Mouse (Mus musculus) midbrain, embryonic 15.5 days (tissue): Measurements from ENCODE around the gene B3galnt1. TPM values are rescaled to one million over a fixed set of nuclear protein-coding genes. Genes with fewer than 3 reads are reported as not detected.
"Not testable (repeated sequence)": the region's sequence is repeated elsewhere in the genome, so short reads cannot be mapped to it uniquely, and the experiment has no call there.

ENCODE experiments used
- ATAC-seq: fragments of 200-750 bp; cut with Nextera tagmentation; replicated peaks from 2 replicates; pipeline ENCODE4 v1.8.0; 2017; ENCODE audit warnings: moderate TSS enrichment
- H3K27ac ChIP-seq: fragments of 300-500 bp; sonication (generic); 2 replicates; pipeline ENCODE4 v1.5.1; 2015; ENCODE audit warnings: mild to moderate bottlenecking, inconsistent platforms
- H3K27me3 ChIP-seq: fragments of 300-500 bp; sonication (generic); replicated peaks from 2 replicates; pipeline ENCODE4 v1.6.1; 2015; ENCODE audit warnings: inconsistent platforms
- H3K36me3 ChIP-seq: fragments of 300-500 bp; sonication (generic); replicated peaks from 2 replicates; pipeline ENCODE4 v1.6.1; 2015; ENCODE audit warnings: inconsistent platforms
- H3K4me1 ChIP-seq: fragments of 300-500 bp; sonication (generic); 2 replicates; pipeline ENCODE4 v1.6.1; 2015; ENCODE audit warnings: inconsistent platforms
- H3K4me2 ChIP-seq: fragments of 300-500 bp; sonication (generic); 2 replicates; pipeline ENCODE4 v1.6.1; 2015; ENCODE audit warnings: inconsistent platforms, mild to moderate bottlenecking, moderate library complexity
- H3K4me3 ChIP-seq: fragments of 300-500 bp; sonication (generic); 2 replicates; pipeline ENCODE4 v1.5.1; 2015; ENCODE audit warnings: mild to moderate bottlenecking, inconsistent platforms
- H3K9ac ChIP-seq: fragments of 300-500 bp; sonication (generic); 2 replicates; pipeline ENCODE4 v1.6.1; 2015; ENCODE audit warnings: mild to moderate bottlenecking, inconsistent platforms
- H3K9me3 ChIP-seq: fragments of 300-500 bp; sonication (generic); 2 replicates; pipeline ENCODE4 v1.6.1; 2016; ENCODE audit warnings: inconsistent platforms
- WGBS: fragments of 180-500 bp; shearing (Covaris S2); methylation state at CpG from one replicate; pipeline ENCODE4 v1.1.7; 2015; ENCODE audit warnings: mixed read lengths; 5-methylcytosine and 5-hydroxymethylcytosine counted together
- polyA plus RNA-seq: library from polyadenylated mRNA; unstranded; fragments of >200 nt; fragmentation: Nextera tagmentation; extraction: Ambion mirVana; gene quantifications from 2 replicates; pipeline ENCODE4 v1.2.1, GENCODE M21; 2015

The B3galnt1 gene
- polyA plus RNA-seq, 1 experiment from 2014 or later: 103 TPM

GRCm38 (mm10) chr3:69596116-69596515, 2.6 kb downstream of the B3galnt1 start:
- peak overlapping the region; percentile 64; the same call in 1 of the 2 replicates for H3K4me2 ChIP-seq
- peaks cover 37% of the 10 kb centered on the region for H3K4me1 ChIP-seq
- H3K27ac ChIP-seq: no peak overlapping the region
- no peak for ATAC-seq
- H3K9ac ChIP-seq: no peak overlapping the region
- no peaks in the 10 kb centered on the region for H3K36me3 ChIP-seq
- 90% methylated on average over 3 of the region's 3 CpGs for WGBS
- H3K9me3 ChIP-seq: no peaks in the 10 kb centered on the region
- H3K27me3 ChIP-seq: no peaks in the 10 kb centered on the region
- no peak overlapping the region for H3K4me3 ChIP-seq

DNA sequence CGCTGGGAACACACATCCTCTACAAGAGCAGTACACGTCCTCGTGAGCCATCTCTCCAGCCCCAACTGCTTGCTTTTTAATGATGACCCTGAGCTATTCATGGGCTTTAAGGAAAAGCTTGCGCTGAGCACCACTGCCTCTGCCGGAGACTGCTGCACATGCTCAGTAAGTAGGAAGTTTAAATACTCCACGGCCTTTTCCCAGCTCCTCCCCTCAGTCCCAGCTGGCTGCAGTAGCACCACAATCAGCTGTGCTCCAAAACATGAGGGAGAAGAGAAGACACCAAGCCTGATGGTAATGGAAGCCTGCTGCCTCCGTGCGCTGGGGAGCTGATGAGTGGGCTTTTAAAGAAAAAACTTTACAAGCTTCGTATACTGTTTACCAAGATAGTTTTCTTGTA, 4.7 kb downstream of the B3galnt1 start:
- H3K4me1 ChIP-seq: peaks cover 34% of the 10 kb centered on the region
- ATAC-seq: no peak
- no peak overlapping the region for H3K4me2 ChIP-seq
- H3K4me3 ChIP-seq: no peak overlapping the region
- no peak overlapping the region for H3K27ac ChIP-seq
- WGBS: 73% methylated on average over 9 of the region's 9 CpGs
- H3K9ac ChIP-seq: no peak overlapping the region
- H3K9me3 ChIP-seq: no peaks in the 10 kb centered on the region
- H3K36me3 ChIP-seq: no peaks in the 10 kb centered on the region
- no peaks in the 10 kb centered on the region for H3K27me3 ChIP-seq

- Histone ChIP-seq H3K9ac (no peak overlapping the region), H3K27ac (no peak overlapping the region), H3K36me3 (no peaks in the 10 kb centered on the region), H3K4me2 (no peak overlapping the region), H3K4me1 (peaks cover 32% of the 10 kb centered on the region), H3K4me3 (no peak overlapping the region), H3K9me3 (no peaks in the 10 kb centered on the region), H3K27me3 (no peaks in the 10 kb centered on the region)
- WGBS: 96% methylated on average over 8 of the region's 8 CpGs
- ATAC-seq: no peak
Measured at GRCm38 (mm10) chr3:69593426-69593825, 5.3 kb downstream of the B3galnt1 start.

GRCm38 (mm10) chr3:69588101-69588760, 10.5 kb downstream of the B3galnt1 start:
- ATAC-seq: no peak
- H3K4me3 ChIP-seq: no peak overlapping the region
- no peaks in the 10 kb centered on the region for H3K27me3 ChIP-seq
- H3K4me2 ChIP-seq: no peak overlapping the region
- H3K9ac ChIP-seq: no peak overlapping the region
- H3K9me3 ChIP-seq: no peaks in the 10 kb centered on the region
- H3K36me3 ChIP-seq: peaks cover under 1% of the 10 kb centered on the region; the same call in 1 of the 2 replicates
- H3K27ac ChIP-seq: no peak overlapping the region
- 52% methylated on average over 10 of the region's 10 CpGs for WGBS
- no peaks in the 10 kb centered on the region for H3K4me1 ChIP-seq

GRCm38 (mm10) chr3:69583798-69584197, 15.0 kb downstream of the B3galnt1 start:
- H3K4me1 ChIP-seq: no peaks in the 10 kb centered on the region
- no peak for ATAC-seq
- no peak overlapping the region for H3K27ac ChIP-seq
- peaks cover 7% of the 10 kb centered on the region; the same call in 1 of the 2 replicates for H3K36me3 ChIP-seq
- H3K27me3 ChIP-seq: no peaks in the 10 kb centered on the region
- no peak overlapping the region for H3K4me3 ChIP-seq
- no peak overlapping the region for H3K9ac ChIP-seq
- no peak overlapping the region for H3K4me2 ChIP-seq
- 98% methylated on average over 1 of the region's 1 CpGs for WGBS
- no peaks in the 10 kb centered on the region for H3K9me3 ChIP-seq

DNA sequence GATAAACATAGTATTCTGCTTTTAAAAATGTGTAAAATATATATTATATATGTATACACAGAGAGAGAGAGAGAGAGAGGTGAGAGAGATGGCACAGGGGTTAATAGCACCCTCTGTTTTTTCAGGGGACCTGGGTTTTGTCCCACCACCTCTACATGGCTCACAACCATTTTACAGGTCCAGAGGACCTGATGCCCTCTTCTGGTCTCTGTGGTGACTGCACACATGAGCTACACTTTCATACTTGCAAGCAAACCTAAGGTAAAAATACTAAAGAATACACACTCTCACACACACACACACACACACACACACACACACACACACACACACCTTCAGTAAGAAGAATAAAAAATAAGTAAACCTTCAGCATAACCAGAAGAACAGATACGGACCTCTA, 20.0 kb downstream of the B3galnt1 start:
- no peak for ATAC-seq
- H3K9me3 ChIP-seq: no peaks in the 10 kb centered on the region
- no peak overlapping the region for H3K27ac ChIP-seq
- no peak overlapping the region for H3K9ac ChIP-seq
- H3K27me3 ChIP-seq: no peaks in the 10 kb centered on the region
- H3K36me3 ChIP-seq: peaks cover 29% of the 10 kb centered on the region
- 91% methylated on average over 1 of the region's 1 CpGs for WGBS
- H3K4me1 ChIP-seq: no peaks in the 10 kb centered on the region
- no peak overlapping the region for H3K4me3 ChIP-seq
- H3K4me2 ChIP-seq: no peak overlapping the region

GRCm38 (mm10) chr3:69576715-69577114, 22.0 kb downstream of the B3galnt1 start:
- Histone ChIP-seq H3K27me3 (no peaks in the 10 kb centered on the region), H3K4me2 (no peak overlapping the region), H3K27ac (no peak overlapping the region), H3K4me1 (no peaks in the 10 kb centered on the region), H3K36me3 (peaks cover 28% of the 10 kb centered on the region), H3K9ac (no peak overlapping the region), H3K9me3 (no peaks in the 10 kb centered on the region), H3K4me3 (no peak overlapping the region)
- no peak for ATAC-seq
- 87% methylated on average over 3 of the region's 3 CpGs for WGBS

DNA sequence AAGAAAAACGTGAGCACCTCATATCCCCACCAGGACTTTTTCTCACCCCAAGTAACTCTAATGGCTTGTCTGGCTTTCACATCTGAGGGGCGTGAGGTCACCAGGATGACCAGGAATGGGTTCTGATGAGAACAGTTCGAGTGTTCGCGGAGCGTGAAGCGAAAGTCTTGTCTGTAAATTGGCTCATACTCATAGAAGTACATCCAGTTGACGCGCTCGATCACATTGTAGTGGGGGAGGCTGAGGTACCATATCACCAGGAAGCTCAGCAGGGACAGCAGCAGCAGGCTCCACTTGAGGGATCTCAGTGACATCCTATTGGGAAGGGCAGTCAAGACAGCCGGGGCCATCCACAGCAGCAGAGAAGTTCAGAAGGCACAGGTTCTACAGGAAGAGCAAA, 23.2 kb downstream of the B3galnt1 start:
- Histone ChIP-seq H3K27ac (no peak overlapping the region), H3K4me2 (no peak overlapping the region), H3K9me3 (no peaks in the 10 kb centered on the region), H3K36me3 (peaks cover 28% of the 10 kb centered on the region), H3K9ac (no peak overlapping the region), H3K4me1 (no peaks in the 10 kb centered on the region), H3K27me3 (no peaks in the 10 kb centered on the region), H3K4me3 (no peak overlapping the region)
- WGBS: 95% methylated on average over 11 of the region's 11 CpGs
- ATAC-seq: no peak

- H3K4me2 ChIP-seq: no peak overlapping the region
- H3K27ac ChIP-seq: no peak overlapping the region
- no peak overlapping the region for H3K4me3 ChIP-seq
- H3K27me3 ChIP-seq: no peaks in the 10 kb centered on the region
- H3K4me1 ChIP-seq: no peaks in the 10 kb centered on the region
- H3K9ac ChIP-seq: no peak overlapping the region
- WGBS: 91% methylated on average over 5 of the region's 5 CpGs
- H3K9me3 ChIP-seq: no peaks in the 10 kb centered on the region
- H3K36me3 ChIP-seq: peaks cover 22% of the 10 kb centered on the region
- ATAC-seq: no peak
Measured at GRCm38 (mm10) chr3:69572561-69572960, 26.2 kb downstream of the B3galnt1 start.

GRCm38 (mm10) chr3:69565586-69565985, 33.2 kb downstream of the B3galnt1 start:
- not testable (repeated sequence) for H3K9me3 ChIP-seq, ATAC-seq, H3K27me3 ChIP-seq, H3K36me3 ChIP-seq, H3K4me2 ChIP-seq, H3K4me3 ChIP-seq, H3K9ac ChIP-seq, H3K27ac ChIP-seq, H3K4me1 ChIP-seq
- 88% methylated on average over 1 of the region's 1 CpGs for WGBS

- ATAC-seq: no peak
Measured at GRCm38 (mm10) chr3:69563406-69563805, 35.4 kb downstream of the B3galnt1 start.

DNA sequence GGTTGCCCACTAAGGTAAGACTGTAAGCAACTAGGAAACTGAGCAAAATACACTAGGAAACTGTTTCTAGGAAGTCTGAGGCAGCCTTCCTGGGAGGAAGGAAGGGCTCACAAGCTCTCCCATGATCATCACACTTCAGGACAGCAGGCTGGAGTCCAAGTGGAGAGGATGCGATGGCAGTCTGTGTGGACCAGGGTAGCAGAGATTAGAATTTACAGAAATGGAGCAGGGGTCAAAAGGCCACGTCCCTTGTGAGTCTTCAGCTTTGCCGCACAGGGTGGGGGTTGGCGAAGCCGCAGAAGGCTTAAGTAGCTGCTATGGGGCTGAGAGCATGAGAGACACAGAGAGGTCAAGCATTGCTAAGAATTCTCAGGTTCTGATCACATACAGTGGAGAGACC, 37.1 kb downstream of the B3galnt1 start:
- 68% methylated on average over 5 of the region's 5 CpGs for WGBS
- ATAC-seq: no peak

More at GRCm38 (mm10) chr3:69563406-69563805, 35.4 kb downstream of the B3galnt1 start:
- H3K4me2 ChIP-seq: no peak overlapping the region
- no peak overlapping the region for H3K27ac ChIP-seq
- WGBS: 88% methylated on average over 6 of the region's 6 CpGs
- H3K4me3 ChIP-seq: no peak overlapping the region
- no peaks in the 10 kb centered on the region for H3K9me3 ChIP-seq
- no peaks in the 10 kb centered on the region for H3K27me3 ChIP-seq
- no peaks in the 10 kb centered on the region for H3K4me1 ChIP-seq
- no peak overlapping the region for H3K9ac ChIP-seq
- H3K36me3 ChIP-seq: no peaks in the 10 kb centered on the region

DNA sequence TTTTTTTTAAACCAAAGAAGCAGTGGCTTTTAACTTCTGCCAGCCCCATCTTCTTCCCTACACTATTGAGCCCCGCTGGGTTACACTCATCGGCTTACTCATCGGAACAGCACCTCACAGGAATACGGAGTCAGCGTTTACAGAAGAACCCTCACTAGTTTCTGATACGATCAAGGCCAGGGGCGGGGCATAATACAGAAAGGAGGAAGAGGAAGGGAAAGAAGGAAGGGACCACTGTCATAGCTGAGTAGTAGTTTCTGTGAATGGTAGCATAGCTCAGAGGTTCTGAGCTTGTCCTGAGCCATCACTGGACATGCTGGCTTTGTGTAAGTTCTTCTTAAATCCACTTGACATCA, 38.8 kb downstream of the B3galnt1 start:
- Histone ChIP-seq H3K4me1 (no peaks in the 10 kb centered on the region), H3K9me3 (no peaks in the 10 kb centered on the region), H3K4me3 (no peak overlapping the region), H3K4me2 (no peak overlapping the region), H3K9ac (no peak overlapping the region), H3K36me3 (no peaks in the 10 kb centered on the region), H3K27me3 (no peaks in the 10 kb centered on the region), H3K27ac (no peak overlapping the region)
- ATAC-seq: no peak
- whole genome bisulfite sequencing: 95% methylated on average over 7 of the region's 7 CpGs

More for the DNA sequence above, 37.1 kb downstream of the B3galnt1 start:
- no peaks in the 10 kb centered on the region for H3K27me3 ChIP-seq
- H3K4me3 ChIP-seq: no peak overlapping the region
- no peaks in the 10 kb centered on the region for H3K9me3 ChIP-seq
- H3K4me1 ChIP-seq: no peaks in the 10 kb centered on the region
- no peaks in the 10 kb centered on the region for H3K36me3 ChIP-seq
- H3K4me2 ChIP-seq: no peak overlapping the region
- no peak overlapping the region for H3K9ac ChIP-seq
- no peak overlapping the region for H3K27ac ChIP-seq
